Mouse (Mus musculus) cerebellum, adult 18-20 months (tissue): ENCODE data around the gene Cep41.

Experiments
- DNase-seq, 2 experiments: peaks; one replicate each; pipeline ENCODE4 v3.0.0; 2021

Cep41 gene

GRCm38 (mm10) chr6:30710371-30711364 is 17.1 kb upstream of the Cep41 start:
- no peak for DNase-seq

- no peak for DNase-seq
These were observed 15.6 kb upstream of the Cep41 start for GRCm38 (mm10) chr6:30709115-30709514.

- DNase-seq: no peak
These were observed 10.5 kb upstream of the Cep41 start for GRCm38 (mm10) chr6:30703977-30704602.

DNA sequence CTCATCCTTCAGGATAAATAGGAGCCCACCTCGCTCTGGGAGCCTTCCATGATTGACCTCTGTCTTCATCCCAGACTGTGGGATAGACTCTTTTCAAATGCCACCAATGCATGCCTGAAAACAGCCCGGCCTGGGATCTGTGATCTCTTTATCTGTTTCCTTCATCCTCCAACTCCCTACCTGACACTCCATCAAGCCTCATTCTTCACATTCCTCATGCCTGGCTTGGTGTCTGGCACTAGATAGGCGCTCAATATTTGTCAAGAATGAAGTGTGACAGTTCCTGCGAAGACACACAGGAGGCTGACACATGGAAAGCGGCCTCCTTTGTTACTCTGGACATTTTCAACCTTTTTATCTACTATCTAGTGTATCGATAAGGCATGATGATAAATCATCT is 9.9 kb upstream of the Cep41 start:
- DNase-seq: no peak

- no peak for DNase-seq
These were observed 9.3 kb upstream of the Cep41 start for GRCm38 (mm10) chr6:30702881-30703280.

- no peak for DNase-seq
These were observed 6.6 kb upstream of the Cep41 start for GRCm38 (mm10) chr6:30700182-30700581.

DNA sequence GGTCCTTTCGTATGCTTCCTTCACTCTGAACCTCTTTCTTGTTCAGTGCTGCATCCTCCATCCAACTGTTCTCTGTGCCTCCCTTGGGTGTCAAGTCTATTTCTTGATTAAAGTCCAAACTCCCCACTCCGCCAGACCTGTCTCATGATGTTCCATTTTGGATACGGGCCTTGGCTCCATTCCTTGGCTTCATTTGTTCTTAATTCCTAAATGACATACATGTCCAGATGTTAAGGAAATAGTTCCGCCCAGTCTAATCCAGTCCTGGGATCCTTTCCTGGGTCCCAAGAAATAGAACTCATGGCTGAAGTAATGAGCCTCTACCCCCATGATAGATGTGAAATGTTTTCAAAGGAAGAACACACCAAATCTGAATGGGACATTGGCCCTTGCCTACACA is 4.5 kb upstream of the Cep41 start:
- no peak for DNase-seq

DNA sequence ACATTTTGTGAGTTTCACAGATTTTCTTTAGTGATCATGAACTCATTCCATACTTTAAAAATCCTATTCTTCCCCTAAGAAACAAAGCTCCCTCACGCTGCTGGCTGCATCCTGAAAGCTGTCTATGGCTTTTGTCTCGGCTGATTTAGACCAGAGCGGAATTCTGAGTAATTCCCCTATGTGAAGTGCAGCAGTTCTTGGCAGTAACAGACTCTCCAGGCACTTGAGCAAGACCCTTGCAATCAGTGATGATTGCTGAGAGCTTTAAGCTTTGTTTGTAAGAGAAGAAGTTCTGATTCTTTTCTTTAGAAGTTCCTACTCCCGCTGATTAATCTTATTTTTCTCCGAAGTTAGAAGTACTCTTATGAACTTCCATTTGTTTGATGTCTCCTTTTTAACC is 3.9 kb upstream of the Cep41 start:
- DNase-seq: no peak

- no peak for DNase-seq
These were observed 1.6 kb upstream of the Cep41 start for GRCm38 (mm10) chr6:30695124-30695523.

DNA sequence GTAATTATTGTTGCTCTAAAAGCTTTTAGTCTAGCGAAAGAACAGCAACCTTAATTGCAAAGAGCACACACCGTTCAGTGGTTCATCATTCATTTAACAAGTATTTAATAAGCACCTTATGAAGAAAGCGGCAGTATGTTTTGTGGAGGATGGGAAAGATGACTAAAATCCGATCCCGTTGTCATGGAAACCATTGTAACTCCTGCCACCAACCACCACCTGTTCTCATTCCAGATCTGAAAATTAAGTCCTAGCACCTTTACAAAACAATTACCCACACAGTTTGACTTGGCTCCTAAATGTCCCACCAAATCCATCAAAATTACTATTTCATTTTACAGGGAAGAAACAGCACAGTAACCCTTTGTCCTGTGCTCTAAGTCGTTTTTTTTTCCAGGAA is 660 bp upstream of the Cep41 start:
- peak in 1 of 2 experiments; percentile 14 for DNase-seq

DNA sequence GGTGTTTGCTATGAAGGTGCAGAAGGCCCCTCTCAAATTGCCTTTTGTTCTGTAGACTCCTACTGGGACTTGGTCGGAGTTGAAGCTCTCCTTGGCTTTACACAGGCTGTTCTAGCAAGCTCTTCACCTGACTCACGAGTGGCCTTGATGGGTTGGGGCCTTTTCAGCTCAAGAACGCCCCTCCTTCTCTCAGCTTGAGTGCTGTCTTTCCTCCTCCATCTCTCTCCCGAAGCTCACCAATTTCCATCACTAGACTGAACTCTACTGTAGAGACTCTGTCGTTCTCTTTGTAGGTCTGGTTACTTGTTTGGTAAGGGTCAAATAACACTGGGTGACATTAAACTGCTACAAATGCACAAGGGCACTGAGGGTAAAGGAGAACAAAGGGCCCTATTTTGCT is 723 bp downstream of the Cep41 start:
- peak in 1 of 2 experiments; percentile 9 for DNase-seq

DNA sequence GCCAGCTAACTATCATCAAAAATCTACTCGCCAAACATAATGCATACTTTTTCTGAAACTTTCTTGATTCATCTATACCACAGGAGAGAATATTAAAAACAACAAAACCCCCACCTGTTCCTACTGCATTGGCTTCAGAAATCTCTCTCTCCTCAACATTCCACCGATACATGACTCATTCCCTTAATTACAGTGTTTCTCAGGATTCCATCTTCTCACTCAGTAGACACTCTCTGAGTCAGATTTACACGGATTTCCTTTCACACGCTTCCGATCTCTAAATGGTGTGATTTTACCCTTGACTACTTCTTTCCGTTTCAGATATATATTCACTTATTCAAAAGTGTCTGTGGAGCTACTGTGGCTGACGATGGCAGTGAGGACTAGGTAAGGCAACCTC is 6.4 kb downstream of the Cep41 start:
- no peak for DNase-seq

DNA sequence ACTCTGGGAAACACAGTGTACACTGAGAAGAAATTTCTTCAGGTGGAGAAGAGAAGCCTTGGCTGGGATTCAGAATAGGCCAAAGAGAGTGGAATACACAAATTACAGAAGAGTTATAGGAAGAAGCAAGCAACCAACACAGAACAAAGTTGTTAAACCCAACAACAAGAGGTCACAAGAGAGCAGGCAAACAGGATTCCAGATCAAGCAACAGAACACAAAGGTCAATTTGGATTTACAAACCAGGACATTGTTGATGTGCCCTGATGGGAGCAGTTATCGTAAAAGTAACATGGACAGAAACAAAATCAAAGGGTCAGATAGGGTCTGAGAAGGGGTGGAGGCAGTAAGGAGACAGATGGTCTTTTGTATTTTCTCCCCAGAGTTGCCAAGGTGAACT is 9.0 kb downstream of the Cep41 start:
- DNase-seq: no peak

- no peak for DNase-seq
These were observed 11.3 kb downstream of the Cep41 start for GRCm38 (mm10) chr6:30681935-30682900.

DNA sequence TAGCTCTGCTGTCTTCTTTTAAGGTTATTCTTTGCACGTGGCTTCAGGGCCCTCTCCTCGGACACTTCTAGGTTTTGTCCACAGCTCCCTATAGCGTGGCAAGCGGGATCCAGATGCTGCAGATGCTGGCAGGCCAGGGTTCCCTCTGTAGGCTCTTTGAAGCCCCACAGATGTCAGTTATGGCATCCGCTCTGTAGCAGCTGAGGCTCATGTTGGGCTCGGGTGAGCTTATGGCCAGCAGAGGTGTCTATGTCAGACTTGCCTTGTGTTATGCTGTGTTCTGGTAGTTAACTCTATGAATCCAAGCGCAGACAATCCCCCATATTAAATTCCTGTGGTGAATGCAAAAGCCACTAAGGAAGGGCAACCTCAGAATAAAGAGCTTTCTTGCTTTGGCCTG is 13.1 kb downstream of the Cep41 start:
- no peak for DNase-seq

DNA sequence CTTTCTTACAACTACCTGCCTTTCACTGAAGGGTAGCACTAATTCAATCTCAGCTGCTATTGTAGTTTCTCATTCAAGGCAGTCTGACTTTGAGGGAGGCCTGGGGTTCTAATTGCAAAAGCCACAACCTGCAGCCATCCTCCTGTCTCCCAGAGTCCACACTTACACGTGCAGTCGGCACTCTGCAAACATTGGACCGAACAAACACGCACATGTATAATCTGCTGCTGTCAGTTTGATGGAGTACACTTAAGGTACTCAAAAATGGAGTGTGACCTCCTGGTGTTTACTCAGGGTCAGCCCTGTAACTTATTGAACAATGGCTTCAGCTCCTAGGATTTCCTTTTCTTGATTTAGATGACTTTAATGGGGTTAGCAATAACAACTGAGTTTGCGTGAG is 14.0 kb downstream of the Cep41 start:
- DNase-seq: no peak

DNA sequence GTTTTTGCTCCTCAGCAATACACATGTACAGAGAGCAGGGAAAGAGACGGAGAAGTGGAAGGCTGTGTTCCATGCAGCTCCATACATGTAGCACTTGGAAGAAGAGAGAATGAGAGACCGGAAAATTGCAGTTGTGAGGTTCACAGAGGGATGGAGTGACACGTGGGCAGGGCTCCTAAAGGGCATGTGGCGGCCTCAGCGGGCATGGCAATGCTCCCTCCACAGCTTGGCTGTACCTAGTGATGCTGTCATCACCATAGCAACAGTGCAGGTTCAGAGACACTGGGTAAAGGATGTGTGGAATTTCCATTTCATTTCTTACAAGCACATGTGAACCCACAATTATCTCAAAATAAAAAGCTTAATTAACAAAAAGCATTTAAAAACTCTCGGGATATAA is 15.1 kb downstream of the Cep41 start:
- peak; percentile 12 to 27 for DNase-seq

GRCm38 (mm10) chr6:30677591-30677990 is 16.0 kb downstream of the Cep41 start:
- DNase-seq: no peak

DNA sequence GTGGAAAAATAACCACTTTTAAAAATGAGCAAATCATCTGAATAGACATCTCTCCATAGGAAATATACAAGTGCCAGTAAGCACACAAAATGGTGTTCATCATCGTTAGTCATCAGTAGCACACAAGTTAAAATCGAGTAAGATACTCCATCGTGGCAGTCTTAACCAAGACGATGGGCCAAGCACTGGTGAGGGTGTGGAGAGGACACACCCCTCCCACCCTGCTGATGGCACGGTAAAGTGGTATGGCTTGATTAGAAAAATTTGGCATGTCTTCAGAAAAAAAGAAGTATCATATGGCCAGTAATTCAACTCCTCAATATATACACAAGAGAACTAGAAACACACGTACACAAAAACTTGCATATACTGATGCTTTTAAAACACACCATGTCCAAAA is 17.0 kb downstream of the Cep41 start:
- DNase-seq: no peak

DNA sequence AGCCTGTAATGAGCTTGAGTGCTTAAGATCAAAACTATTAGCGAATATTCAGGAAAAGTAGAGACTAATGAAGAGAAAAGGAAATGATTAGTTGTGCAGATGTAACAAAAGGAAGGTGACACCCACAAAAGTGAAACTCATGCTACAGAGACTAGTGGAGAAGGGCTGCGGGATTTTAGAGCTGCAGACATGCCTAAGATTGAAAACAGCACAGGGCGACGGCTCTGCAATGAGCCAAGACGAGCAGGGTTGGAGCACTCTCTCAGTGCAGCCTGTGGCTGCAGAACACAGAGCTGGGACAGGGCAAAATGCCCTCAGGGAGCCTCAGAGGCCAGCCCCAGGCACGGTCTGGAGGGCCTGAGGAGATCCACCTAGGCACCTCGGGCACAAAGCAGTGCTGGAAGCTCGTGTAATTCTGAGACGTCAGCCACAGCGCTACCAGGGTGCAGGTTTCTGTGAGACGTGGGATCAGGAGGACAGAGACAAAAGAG is 18.2 kb downstream of the Cep41 start:
- DNase-seq: peak in 1 of 2 experiments; percentile 16

- no peak for DNase-seq
These were observed 18.8 kb downstream of the Cep41 start for GRCm38 (mm10) chr6:30674714-30675280.

DNA sequence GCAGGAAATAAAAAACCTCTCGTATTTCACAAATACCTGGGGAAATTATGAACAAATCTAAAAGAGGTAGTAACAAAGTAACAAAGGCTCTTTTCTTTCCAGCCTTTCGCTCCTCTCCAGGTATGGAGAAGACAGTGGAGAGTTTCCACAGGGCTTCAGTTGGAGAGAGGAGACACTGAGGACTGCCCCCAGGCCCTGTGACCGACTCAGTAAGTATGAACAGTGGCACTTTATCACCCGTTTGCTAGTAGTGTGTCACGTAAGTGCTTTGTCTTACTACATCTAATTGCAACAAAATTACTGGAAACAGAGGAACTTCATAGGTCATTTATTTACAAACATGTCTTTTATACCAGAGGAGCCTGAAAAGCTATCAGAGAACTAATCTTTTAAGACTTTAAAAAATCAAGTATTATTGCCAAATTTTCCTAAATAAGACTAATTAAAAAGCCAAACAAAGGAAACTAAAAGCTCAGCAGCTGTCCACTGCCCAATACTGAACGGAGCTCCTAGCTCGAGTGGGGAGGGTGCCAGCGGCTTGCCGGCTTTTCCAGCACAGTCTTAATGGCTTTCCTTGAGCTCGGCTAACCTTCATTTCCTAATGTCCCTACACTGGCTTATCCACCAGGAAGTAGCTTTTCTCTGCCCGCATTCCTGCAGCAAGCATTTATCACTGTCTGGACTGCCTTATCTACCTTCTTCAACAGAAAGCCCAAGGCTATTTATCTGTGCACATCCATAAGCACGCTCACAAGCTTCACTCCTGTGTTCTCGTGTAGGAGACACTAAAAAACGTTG is 19.6 kb downstream of the Cep41 start:
- DNase-seq: no peak
